Mouse (Mus musculus): Measurements from ENCODE around the gene Mfsd13b. TPM values are rescaled to one million over a fixed set of nuclear protein-coding genes. Genes with fewer than 3 reads are reported as not detected.
A peak's percentile ranks its signal among the peaks of the same experiment; 100 is the strongest.
"Not testable (repeated sequence)": the region's sequence is repeated elsewhere in the genome, so short reads cannot be mapped to it uniquely, and the experiment has no call there.

Mfsd13b gene
- polyA plus RNA-seq, 1 experiment from 2014 or later = not detected

GRCm38 (mm10) chr7:121018778-121019177, 36.5 kb downstream of the Mfsd13b start:
- no peaks in the 10 kb centered on the region for H3K36me3 ChIP-seq (replicated peaks; ENCODE audit: insufficient read depth, low read length)
- H3K27me3 ChIP-seq (ENCODE audit: insufficient read depth, low read length) = no peaks in the 10 kb centered on the region
- no peak for ATAC-seq
- WGBS (ENCODE audit: insufficient replicate concordance) = 69% methylated on average over 3 of the region's 3 CpGs
- no peaks in the 10 kb centered on the region for H3K9me3 ChIP-seq (ENCODE audit: low read length)
- no peak overlapping the region for H3K4me2 ChIP-seq (ENCODE audit: low read depth, low read length)
- no peaks in the 10 kb centered on the region for H3K4me1 ChIP-seq (ENCODE audit: insufficient read depth)
- no peak for TF ChIP-seq CTCF (IDR thresholded peaks at IDR 0.05; ENCODE audit: low read depth)
- no peak for TF ChIP-seq EP300 (IDR thresholded peaks at IDR 0.05; ENCODE audit: low read depth)
- no peak overlapping the region for H3K4me3 ChIP-seq (ENCODE audit: low read depth, low read length)
- no peak overlapping the region for H3K9ac ChIP-seq (replicated peaks)
- H3K27ac ChIP-seq (ENCODE audit: low read depth) = no peak overlapping the region
- DNase-seq = no peak

- Histone ChIP-seq H3K4me3 (ENCODE audit: low read depth, low read length) (no peak overlapping the region), H3K36me3 (replicated peaks; ENCODE audit: insufficient read depth, low read length) (no peaks in the 10 kb centered on the region), H3K4me1 (ENCODE audit: insufficient read depth) (no peaks in the 10 kb centered on the region), H3K4me2 (ENCODE audit: low read depth, low read length) (no peak overlapping the region), H3K27ac (ENCODE audit: low read depth) (no peak overlapping the region), H3K27me3 (ENCODE audit: insufficient read depth, low read length) (no peaks in the 10 kb centered on the region), H3K9me3 (ENCODE audit: low read length) (no peaks in the 10 kb centered on the region), H3K9ac (replicated peaks) (no peak overlapping the region)
- ATAC-seq (no peak), DNase-seq (no peak)
- WGBS (ENCODE audit: insufficient replicate concordance) = 32% methylated on average over 8 of the region's 8 CpGs
- TF ChIP-seq CTCF (IDR thresholded peaks at IDR 0.05; ENCODE audit: low read depth) (peak; percentile 52), EP300 (IDR thresholded peaks at IDR 0.05; ENCODE audit: low read depth) (no peak)
These were observed 38.0 kb downstream of the Mfsd13b start for GRCm38 (mm10) chr7:121020277-121020676.

GRCm38 (mm10) chr7:121025221-121026008, 43.1 kb downstream of the Mfsd13b start:
- 56% methylated on average over 6 of the region's 6 CpGs for WGBS (ENCODE audit: insufficient replicate concordance)
- Histone ChIP-seq H3K4me2 (ENCODE audit: low read depth, low read length) (0 out of 2 replicates have a peak overlapping the region, but pooled peaks have one; percentile 4), H3K9ac (replicated peaks) (no peak overlapping the region), H3K27ac (ENCODE audit: low read depth) (no peak overlapping the region; the same call in 1 of the 2 replicates), H3K27me3 (ENCODE audit: insufficient read depth, low read length) (no peaks in the 10 kb centered on the region), H3K4me1 (ENCODE audit: insufficient read depth) (no peaks in the 10 kb centered on the region), H3K36me3 (replicated peaks; ENCODE audit: insufficient read depth, low read length) (no peaks in the 10 kb centered on the region), H3K9me3 (ENCODE audit: low read length) (no peaks in the 10 kb centered on the region), H3K4me3 (ENCODE audit: low read depth, low read length) (no peak overlapping the region)
- no peak for ATAC-seq
- no peak for TF ChIP-seq EP300 (IDR thresholded peaks at IDR 0.05; ENCODE audit: low read depth)
- TF ChIP-seq CTCF (IDR thresholded peaks at IDR 0.05; ENCODE audit: low read depth) = no peak
- no peak for DNase-seq

GRCm38 (mm10) chr7:121026300-121026699, 44.0 kb downstream of the Mfsd13b start:
- Histone ChIP-seq H3K27ac (ENCODE audit: low read depth) (no peak overlapping the region), H3K9ac (replicated peaks) (no peak overlapping the region), H3K27me3 (ENCODE audit: insufficient read depth, low read length) (no peaks in the 10 kb centered on the region), H3K4me3 (ENCODE audit: low read depth, low read length) (no peak overlapping the region), H3K4me2 (ENCODE audit: low read depth, low read length) (no peak overlapping the region), H3K36me3 (replicated peaks; ENCODE audit: insufficient read depth, low read length) (no peaks in the 10 kb centered on the region), H3K4me1 (ENCODE audit: insufficient read depth) (no peaks in the 10 kb centered on the region), H3K9me3 (ENCODE audit: low read length) (no peaks in the 10 kb centered on the region)
- no peak for DNase-seq
- ATAC-seq = no peak
- no peak for TF ChIP-seq EP300 (IDR thresholded peaks at IDR 0.05; ENCODE audit: low read depth)
- no peak for TF ChIP-seq CTCF (IDR thresholded peaks at IDR 0.05; ENCODE audit: low read depth)
- 55% methylated on average over 3 of the region's 3 CpGs for WGBS (ENCODE audit: insufficient replicate concordance)

DNA sequence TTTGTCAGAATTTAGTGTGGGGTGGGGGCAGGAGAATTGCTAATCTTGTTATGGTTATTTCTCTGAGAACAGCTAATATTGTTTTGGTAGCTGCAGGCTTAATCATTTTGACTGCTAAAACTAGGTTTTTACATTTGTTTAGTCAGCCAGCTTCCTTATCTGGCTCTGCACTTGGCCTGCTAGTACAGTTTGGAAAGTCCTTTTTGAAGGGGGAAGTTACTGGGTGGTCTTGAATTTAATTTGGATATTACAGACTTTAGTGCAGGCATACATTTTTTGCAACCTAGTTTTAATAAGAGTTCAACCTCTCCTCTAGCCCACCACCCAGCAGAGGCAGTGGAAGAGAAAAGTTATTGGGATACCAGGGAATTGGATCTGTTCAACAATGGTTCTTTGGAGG, 47.6 kb downstream of the Mfsd13b start:
- DNase-seq; H3K4me2 ChIP-seq (ENCODE audit: low read depth, low read length); H3K9me3 ChIP-seq (ENCODE audit: low read length); H3K4me3 ChIP-seq (ENCODE audit: low read depth, low read length); H3K9ac ChIP-seq (replicated peaks); H3K4me1 ChIP-seq (ENCODE audit: insufficient read depth); H3K27me3 ChIP-seq (ENCODE audit: insufficient read depth, low read length); H3K36me3 ChIP-seq (replicated peaks; ENCODE audit: insufficient read depth, low read length); H3K27ac ChIP-seq (ENCODE audit: low read depth); ATAC-seq: not testable (repeated sequence)

- DNase-seq = peak; percentile 96
- 4% methylated on average over 38 of the region's 43 CpGs for WGBS (ENCODE audit: insufficient replicate concordance)
- H3K9me3 ChIP-seq (ENCODE audit: low read length) = no peaks in the 10 kb centered on the region
These were observed 51.7 kb downstream of the Mfsd13b start, which contains the start of gene Mettl9 for GRCm38 (mm10) chr7:121033856-121034652. TSS of gene Mettl9 (plus strand) at chr7:121034445.

More at GRCm38 (mm10) chr7:121033856-121034652, 51.7 kb downstream of the Mfsd13b start, which contains the start of gene Mettl9:
- Histone ChIP-seq H3K4me2 (ENCODE audit: low read depth, low read length) (peak within 1 kb of the TSS; percentile 76), H3K27me3 (ENCODE audit: insufficient read depth, low read length) (no peaks in the 10 kb centered on the region), H3K4me3 (ENCODE audit: low read depth, low read length) (peak within 1 kb of the TSS; percentile 96), H3K27ac (ENCODE audit: low read depth) (peak within 1 kb of the TSS; percentile 90), H3K9ac (replicated peaks) (peak within 1 kb of the TSS; percentile 95), H3K4me1 (ENCODE audit: insufficient read depth) (peaks cover 11% of the 10 kb centered on the region), H3K36me3 (replicated peaks; ENCODE audit: insufficient read depth, low read length) (no peaks in the 10 kb centered on the region)
- peak; percentile 19; the same call in 1 of the 2 replicates for TF ChIP-seq CTCF (IDR thresholded peaks at IDR 0.05; ENCODE audit: low read depth)
- TF ChIP-seq EP300 (IDR thresholded peaks at IDR 0.05; ENCODE audit: low read depth) = 0 out of 2 replicates have a peak, but pooled peaks have one; percentile 15
- ATAC-seq = peak; percentile 97

Measured in liver, postnatal 0 days (tissue).